Mouse (Mus musculus): ENCODE data around the gene Zkscan8.
"Not testable (repeated sequence)": the region's sequence is repeated elsewhere in the genome, so short reads cannot be mapped to it uniquely, and the experiment has no call there.

Gene Zkscan8

GRCm38 (mm10) chr13:21530781-21531201 is at the start of gene Zkscan8:
Gene Zkscan8, minus strand, starts transcription at chr13:21531120.
- peak; percentile 88 to 89 for DNase-seq (ENCODE audit: low spot score in 2 of 2)

DNA sequence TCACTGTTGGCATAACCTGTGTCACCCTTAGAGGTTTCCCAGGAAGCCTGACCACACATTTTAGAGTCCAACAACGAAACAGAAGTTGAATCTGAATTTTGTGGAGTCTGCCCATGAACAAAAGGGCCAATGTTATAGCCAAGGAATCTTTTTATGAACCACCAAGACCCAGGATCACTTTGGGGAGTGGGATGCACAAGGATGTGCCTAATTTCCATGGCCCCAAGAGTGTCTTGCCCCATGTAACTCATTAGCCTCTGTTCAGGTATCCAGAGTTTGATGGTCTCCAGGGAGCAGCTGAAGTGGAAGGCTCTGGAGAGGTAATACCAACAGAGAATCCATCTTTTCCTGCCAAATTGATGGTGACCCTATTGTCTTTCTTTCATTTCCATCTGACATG is 28.9 kb upstream of the Zkscan8 start, which contains the start of gene Olfr1535:
TSS of gene Olfr1535 (minus strand) at position 101 of the 400 bp plus-strand sequence.
- no peak for DNase-seq (ENCODE audit: low spot score in 2 of 2)

GRCm38 (mm10) chr13:21550416-21551110 is 19.6 kb upstream of the Zkscan8 start:
- DNase-seq (ENCODE audit: low spot score in 2 of 2), result no peak

- DNase-seq (ENCODE audit: low spot score in 2 of 2), result no peak
These were observed 18.6 kb upstream of the Zkscan8 start for GRCm38 (mm10) chr13:21549487-21549886.

GRCm38 (mm10) chr13:21542708-21543107 is 11.8 kb upstream of the Zkscan8 start, which contains the start of gene Olfr1366:
Gene Olfr1366, minus strand, starts transcription at chr13:21542808.
- DNase-seq (ENCODE audit: low spot score in 2 of 2), result no peak

DNA sequence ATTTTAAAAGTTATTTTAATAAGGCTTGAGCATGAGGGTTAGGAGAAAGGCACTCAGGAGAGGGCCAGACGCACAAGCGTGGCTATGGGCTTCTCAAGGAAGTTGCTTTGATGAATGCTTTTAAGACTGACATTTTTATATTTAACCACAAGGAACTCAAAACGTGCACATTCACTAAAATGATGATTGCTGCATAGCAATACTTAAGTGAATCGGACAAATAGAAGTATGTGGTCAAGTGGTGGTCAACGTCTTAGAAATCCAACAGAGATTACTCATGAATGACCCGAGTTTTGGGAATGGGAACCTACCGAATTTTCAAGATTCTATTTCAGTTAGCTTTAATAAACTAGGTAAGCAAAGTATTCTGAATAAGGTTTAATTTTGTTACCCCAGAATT is 784 bp downstream of the Zkscan8 start:
- no peak for DNase-seq (ENCODE audit: low spot score in 2 of 2)

DNA sequence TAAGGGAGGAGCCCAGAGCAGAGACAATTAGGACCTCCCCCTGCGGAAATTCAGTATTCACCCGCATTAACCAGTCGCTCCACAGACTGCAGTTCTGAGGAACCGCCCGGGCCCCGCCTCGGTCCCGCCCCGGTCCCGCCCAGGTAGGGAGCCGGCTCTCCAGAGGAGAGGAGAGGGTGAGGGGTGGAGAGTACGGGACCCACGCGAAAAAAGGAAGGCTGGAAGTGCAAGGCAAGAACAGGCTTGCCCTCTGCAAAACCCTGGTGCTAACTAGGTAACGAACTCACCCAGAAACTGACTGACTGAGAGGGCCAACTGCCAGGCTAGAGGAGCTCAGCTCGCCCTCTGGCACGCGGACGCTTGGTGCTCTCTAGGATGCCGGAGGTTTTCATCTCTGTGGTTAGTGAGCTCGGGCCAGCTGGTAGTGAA is 24.7 kb downstream of the Zkscan8 start:
- peak; percentile 82 for DNase-seq (ENCODE audit: low spot score in 2 of 2)

- DNase-seq (ENCODE audit: low spot score in 2 of 2), result no peak
These were observed 28.6 kb downstream of the Zkscan8 start for GRCm38 (mm10) chr13:21502296-21502695.

DNA sequence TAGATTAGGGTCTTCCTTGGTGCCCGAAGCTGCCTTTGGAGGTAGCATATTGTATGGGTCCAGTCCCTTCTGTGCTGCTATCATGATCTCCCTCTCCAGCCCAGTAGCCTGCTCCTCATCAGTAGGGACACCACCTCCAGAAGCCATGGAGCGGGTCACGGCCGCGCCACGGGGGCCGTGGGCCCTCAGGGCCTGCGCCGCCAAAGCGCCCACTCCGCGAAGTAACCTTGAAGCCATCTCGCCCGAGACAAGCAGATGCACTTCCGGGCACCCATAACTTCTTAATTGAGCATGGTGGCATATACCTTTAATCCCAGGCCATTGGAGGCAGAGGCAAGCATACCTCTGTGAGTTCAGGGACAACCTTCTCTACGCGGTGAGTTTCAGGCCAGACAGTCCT is 29.7 kb downstream of the Zkscan8 start, which contains the start of gene Gm11273:
TSS of gene Gm11273 (minus strand) at position 237 of the 400 bp plus-strand sequence.
- not testable (repeated sequence) for DNase-seq (ENCODE audit: low spot score in 2 of 2)

- DNase-seq (ENCODE audit: low spot score in 2 of 2), result no peak
These were observed 35.8 kb downstream of the Zkscan8 start, which contains the start of gene AK157302 for GRCm38 (mm10) chr13:21495080-21495479. Gene AK157302, plus strand, starts transcription at chr13:21495223.

DNA sequence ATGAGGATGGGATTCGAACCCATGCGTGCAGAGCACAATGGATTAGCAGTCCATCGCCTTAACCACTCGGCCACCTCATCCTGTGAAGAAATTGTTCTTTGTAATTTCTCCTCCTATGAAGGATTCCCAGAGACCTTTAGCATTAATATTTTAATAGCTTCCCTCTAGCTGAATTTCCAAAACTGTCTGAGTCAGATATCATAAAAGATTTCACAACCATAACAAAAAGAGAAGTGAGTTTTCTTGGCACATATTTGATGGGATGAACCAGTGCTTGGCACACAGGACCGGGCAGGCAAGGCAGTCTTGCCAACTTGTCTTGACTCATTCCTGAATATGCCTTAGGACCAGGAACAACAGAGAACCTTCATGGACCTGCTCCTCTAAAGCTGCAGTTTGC is 38.1 kb downstream of the Zkscan8 start:
- no peak for DNase-seq (ENCODE audit: low spot score in 2 of 2)

DNA sequence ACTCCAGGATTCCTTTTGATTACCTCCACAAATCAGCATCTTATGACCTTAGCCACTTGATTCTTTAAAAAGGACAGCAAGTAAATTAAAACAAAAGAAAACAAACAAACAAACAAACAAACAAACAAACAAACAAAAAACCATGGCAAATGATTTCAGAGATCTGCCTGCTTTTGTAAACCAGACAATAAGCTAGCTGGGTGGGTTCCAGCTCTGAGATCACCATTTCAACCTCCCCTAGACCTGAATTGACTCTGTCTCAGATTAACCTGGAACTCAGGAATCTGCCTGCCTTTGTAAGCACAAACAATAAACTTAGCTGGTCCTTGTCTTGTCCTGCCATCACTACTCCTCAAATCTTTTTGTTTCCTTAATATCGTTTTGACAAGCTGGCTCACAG is 44.0 kb downstream of the Zkscan8 start:
- DNase-seq (ENCODE audit: low spot score in 2 of 2), result no peak

DNA sequence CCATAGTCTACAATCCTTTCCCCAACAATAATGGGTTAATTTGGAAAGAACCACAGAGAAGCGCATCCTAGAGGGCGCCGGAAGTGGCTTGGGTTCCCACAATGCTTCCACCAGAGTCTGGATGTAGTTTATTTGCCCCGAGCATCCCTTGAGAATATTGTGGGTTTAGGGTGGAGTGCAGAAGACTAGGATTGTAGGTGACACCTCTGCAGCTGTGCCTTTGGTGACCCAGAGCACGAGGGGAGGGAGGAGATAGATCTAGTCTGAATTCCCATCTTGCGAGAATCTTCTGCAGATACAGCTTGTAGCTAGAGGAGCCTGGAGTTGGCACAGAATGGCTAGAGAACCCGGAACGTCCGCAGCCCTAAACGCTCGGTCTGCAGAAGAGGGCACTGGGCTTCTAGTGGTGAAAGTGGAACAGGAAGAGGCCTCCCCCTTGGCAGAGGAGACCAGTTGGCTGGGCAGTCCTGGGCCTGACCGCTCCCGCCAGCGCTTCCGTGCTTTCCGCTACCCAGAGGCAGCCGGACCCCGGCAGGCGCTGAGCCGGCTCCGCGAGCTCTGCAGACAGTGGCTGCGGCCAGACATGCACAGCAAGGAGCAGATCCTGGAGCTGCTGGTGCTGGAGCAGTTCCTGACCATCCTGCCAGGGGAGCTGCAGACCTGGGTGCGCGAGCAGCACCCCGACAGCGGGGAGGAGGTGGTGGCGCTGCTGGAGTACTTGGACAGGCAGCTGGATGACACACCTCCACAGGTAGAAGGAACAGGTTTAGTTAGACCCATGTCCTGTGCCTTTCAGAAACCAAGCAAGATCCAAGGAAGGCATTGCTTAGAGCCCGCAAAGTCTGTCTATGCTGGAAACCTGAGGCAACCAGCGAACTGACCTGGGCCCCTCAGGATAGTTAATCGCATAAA is 51.9 kb downstream of the Zkscan8 start, which contains the start of the genes Zkscan4 and Gm10065:
TSS of gene Zkscan4 (plus strand) at position 149 of the 912 bp plus-strand sequence.
TSS of gene Gm10065 (minus strand) at position 683 of the 912 bp plus-strand sequence.
- DNase-seq (ENCODE audit: low spot score in 2 of 2), result peak; percentile 85 to 87

DNA sequence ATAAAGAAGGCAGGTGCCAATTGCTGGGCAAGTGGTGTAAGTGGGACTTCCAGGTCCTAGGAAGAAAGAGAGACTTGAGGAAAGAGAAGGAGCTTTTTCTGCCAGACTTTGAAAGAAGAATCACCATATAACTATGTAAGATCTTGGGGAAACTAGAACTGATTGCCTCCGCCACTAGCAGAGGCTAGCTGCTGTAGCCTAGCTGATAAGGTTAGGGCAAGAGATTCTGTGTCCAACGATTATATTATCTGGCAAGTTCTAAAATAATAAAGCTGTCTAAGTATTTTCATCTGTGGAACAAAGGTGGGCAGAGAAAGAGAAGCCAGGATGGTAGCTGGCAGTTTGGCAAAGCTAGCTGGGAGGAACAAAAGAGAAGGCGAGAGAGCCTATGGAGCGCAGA is 58.5 kb downstream of the Zkscan8 start:
- no peak for DNase-seq (ENCODE audit: low spot score in 2 of 2)

GRCm38 (mm10) chr13:21469097-21469496 is 61.8 kb downstream of the Zkscan8 start:
- DNase-seq (ENCODE audit: low spot score in 2 of 2), result no peak

- DNase-seq (ENCODE audit: low spot score in 2 of 2), result peak; percentile 83 to 86
These were observed 62.6 kb downstream of the Zkscan8 start, which contains the start of gene Nkapl for GRCm38 (mm10) chr13:21468061-21469019. Gene Nkapl, minus strand, starts transcription at chr13:21468509.

GRCm38 (mm10) chr13:21467336-21467735 is 63.6 kb downstream of the Zkscan8 start:
- no peak for DNase-seq (ENCODE audit: low spot score in 2 of 2)

Data from right cerebral cortex, postnatal 10 days (tissue).